9 mouse cellular contexts compared by ENCODE assay signal in the genomic region with DNA sequence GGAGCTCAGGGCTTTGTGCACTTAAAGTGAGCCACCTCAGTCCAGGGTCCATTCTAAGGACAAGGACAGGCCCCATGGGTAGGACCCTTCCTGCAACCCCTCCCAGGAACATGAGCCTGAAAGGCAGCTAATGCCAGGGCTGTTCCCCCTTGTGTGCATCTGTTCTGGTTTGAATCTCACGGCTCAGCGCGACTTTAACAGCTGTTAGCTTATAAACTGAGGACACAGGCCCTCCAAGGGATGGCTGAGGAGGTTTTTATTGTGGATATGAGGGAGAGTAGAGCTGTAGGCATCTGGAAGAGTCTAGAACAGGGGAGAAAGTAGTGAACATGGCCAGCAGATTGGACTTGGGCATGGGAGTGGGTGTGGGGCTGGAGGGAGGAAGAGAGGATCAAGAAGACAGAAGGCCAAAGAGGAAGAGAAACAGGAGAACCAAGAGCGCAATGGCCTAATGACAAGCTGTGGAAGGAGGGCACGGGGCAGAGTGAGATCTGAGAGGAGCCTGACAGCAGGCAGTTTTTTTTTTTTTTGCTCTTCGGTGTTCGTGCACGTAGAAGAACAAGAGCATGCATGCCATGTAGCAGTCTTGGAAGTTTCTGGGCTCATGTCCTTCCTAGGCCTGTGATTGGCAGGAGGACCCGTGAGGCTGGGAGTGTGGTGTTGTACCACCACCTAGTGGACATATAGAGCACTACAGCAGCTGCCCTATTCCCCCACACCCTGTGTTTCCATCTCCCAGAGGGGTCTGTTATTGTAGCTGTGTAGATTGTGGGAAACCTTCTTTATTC.
DNase-seq lines count a peak whose midpoint lies in the region; ATAC-seq and TF ChIP-seq lines count a peak whose summit lies in the region.
"Had no signal": no experiment of that assay in that cellular context is flagged by ENCODE, and none has a peak within 500 bp of the region (broad histone marks: within the 10 kb centered on the region; RNA-seq: fewer than 3 reads in every experiment).

No protein-coding gene starts in this region.

- peaks cover 43% of the 10 kb centered on the region for H3K4me1 ChIP-seq in heart, embryonic 16.5 days (ENCODE audit: control insufficient read depth, insufficient read depth, low read length)
- H3K4me1 ChIP-seq in limb, embryonic 12.5 days (replicated peaks) = peaks cover 58% of the 10 kb centered on the region
- peaks cover 24% of the 10 kb centered on the region for H3K4me1 ChIP-seq in midbrain, embryonic 16.5 days (ENCODE audit: control insufficient read depth, insufficient read depth, low read length)

- peak; percentile 94 for TF ChIP-seq CTCF in gastrocnemius, adult 2 months (IDR thresholded peaks at IDR 0.05)

- H3K27ac ChIP-seq in gastrocnemius, adult 2 months = peak overlapping the region; percentile 62
- H3K27ac ChIP-seq in heart, embryonic 16.5 days (ENCODE audit: low read length) = 0 out of 2 replicates have a peak overlapping the region, but pooled peaks have one; percentile 11
- H3K27ac ChIP-seq in limb, embryonic 12.5 days = peak overlapping the region; percentile 75
- H3K27ac ChIP-seq in midbrain, embryonic 16.5 days (ENCODE audit: low read length) = 0 out of 2 replicates have a peak overlapping the region, but pooled peaks have one; percentile 4
- H3K27ac ChIP-seq: neural tube, embryonic 12.5 days had no signal

- DNase-seq in gastrocnemius, adult 2 months = peak; percentile 76
- no peak for DNase-seq in gastrocnemius, postnatal 25 days
- DNase-seq in MN1 (ENCODE audit: low spot score) = peak; percentile 72
- DNase-seq in embryo, embryonic 11 days = peak; percentile 85
- peak; percentile 64 for DNase-seq in thymus, postnatal 25 days

- peaks cover 4% of the 10 kb centered on the region; the same call in 1 of the 2 replicates for H3K36me3 ChIP-seq in heart, embryonic 16.5 days (ENCODE audit: control insufficient read depth, insufficient read depth)
- H3K36me3 ChIP-seq in limb, embryonic 12.5 days = no peaks in the 10 kb centered on the region
- no peaks in the 10 kb centered on the region for H3K36me3 ChIP-seq in midbrain, embryonic 16.5 days (ENCODE audit: control insufficient read depth, insufficient read depth, low read length)
- H3K36me3 ChIP-seq: neural tube, embryonic 12.5 days had no signal

- 0 out of 2 replicates have a peak, but pooled peaks have one; percentile 21 for ATAC-seq in heart, embryonic 16.5 days (replicated peaks; ENCODE audit: extremely low read depth, insufficient read depth, low FRiP score)
- ATAC-seq in limb, embryonic 12.5 days (ENCODE audit: insufficient number of reproducible peaks, insufficient read depth, low FRiP score, low TSS enrichment, low read depth) = no peak
- ATAC-seq in midbrain, embryonic 16.5 days = peak; percentile 41; the same call in 1 of the 2 replicates

- H3K9me3 ChIP-seq in heart, embryonic 16.5 days (replicated peaks; ENCODE audit: control insufficient read depth, low read length) = no peaks in the 10 kb centered on the region
- no peaks in the 10 kb centered on the region for H3K9me3 ChIP-seq in limb, embryonic 12.5 days
- no peaks in the 10 kb centered on the region for H3K9me3 ChIP-seq in midbrain, embryonic 16.5 days (replicated peaks; ENCODE audit: control insufficient read depth, low read length, poor library complexity, severe bottlenecking)
- H3K9me3 ChIP-seq: neural tube, embryonic 12.5 days had no signal

- no peak overlapping the region for H3K4me3 ChIP-seq in gastrocnemius, adult 2 months
- H3K4me3 ChIP-seq in heart, embryonic 16.5 days (ENCODE audit: low read length) = no peak overlapping the region
- no peak overlapping the region for H3K4me3 ChIP-seq in limb, embryonic 12.5 days (replicated peaks)
- no peak overlapping the region for H3K4me3 ChIP-seq in midbrain, embryonic 16.5 days (ENCODE audit: low read depth, low read length)
- H3K4me3 ChIP-seq: neural tube, embryonic 12.5 days had no signal

- H3K4me2 ChIP-seq in heart, embryonic 16.5 days (ENCODE audit: low read depth, low read length) = no peak overlapping the region
- no peak overlapping the region for H3K4me2 ChIP-seq in limb, embryonic 12.5 days
- no peak overlapping the region for H3K4me2 ChIP-seq in midbrain, embryonic 16.5 days (ENCODE audit: low read length)
- H3K4me2 ChIP-seq: neural tube, embryonic 12.5 days had no signal

- 38% methylated on average over 9 of the region's 9 CpGs for WGBS in heart, embryonic 16.5 days
- WGBS in limb, embryonic 12.5 days = 20% methylated on average over 9 of the region's 9 CpGs
- WGBS in midbrain, embryonic 16.5 days = 26% methylated on average over 9 of the region's 9 CpGs

- intact Hi-C loops in gastrocnemius, adult 2 months (cut with DNase I) = loop anchor here (1.0 to 10.0 kb wide), 3 partner anchors 91 to 789 kb away; no protein-coding TSS in a partner anchor

- H3K9ac ChIP-seq in heart, embryonic 16.5 days (ENCODE audit: low read length) = no peak overlapping the region
- H3K9ac ChIP-seq in limb, embryonic 12.5 days (replicated peaks) = no peak overlapping the region
- no peak overlapping the region for H3K9ac ChIP-seq in midbrain, embryonic 16.5 days (ENCODE audit: low read depth, low read length)
- H3K9ac ChIP-seq: neural tube, embryonic 12.5 days had no signal

- no peaks in the 10 kb centered on the region for H3K27me3 ChIP-seq in heart, embryonic 16.5 days (ENCODE audit: control insufficient read depth, insufficient read depth, low read length)
- H3K27me3 ChIP-seq in limb, embryonic 12.5 days = no peaks in the 10 kb centered on the region
- H3K27me3 ChIP-seq in midbrain, embryonic 16.5 days (ENCODE audit: control insufficient read depth, insufficient read depth, low read depth, low read length) = no peaks in the 10 kb centered on the region
- H3K27me3 ChIP-seq: neural tube, embryonic 12.5 days had no signal

Comparison
In these comparisons a context has a peak if more than half of its experiments do, and no peak if none do; other contexts are left out.
1. H3K27ac ChIP-seq: peak in every context shown above with its lines; median percentile 75 in limb, embryonic 12.5 days; 62 in gastrocnemius, adult 2 months; 11 in heart, embryonic 16.5 days; 4 in midbrain, embryonic 16.5 days.